Mouse (Mus musculus): ENCODE measurements around the gene Hmga2. TPM values are rescaled to one million over a fixed set of nuclear protein-coding genes. Genes with fewer than 3 reads are reported as not detected.

The Hmga2 gene
- polyA plus RNA-seq, 1 experiment from 2014 or later = 113 TPM

- Histone ChIP-seq H3K36me3 (replicated peaks; ENCODE audit: control insufficient read depth, insufficient read depth, low read depth, low read length) (no peaks in the 10 kb centered on the region), H3K4me2 (ENCODE audit: low read depth, low read length) (no peak overlapping the region), H3K27ac (replicated peaks; ENCODE audit: low read depth, low read length) (0 out of 2 replicates have a peak overlapping the region, but pooled peaks have one; percentile 11), H3K9me3 (replicated peaks; ENCODE audit: control insufficient read depth, low read length) (no peaks in the 10 kb centered on the region), H3K27me3 (ENCODE audit: control insufficient read depth, insufficient read depth, low read length) (no peaks in the 10 kb centered on the region), H3K4me3 (ENCODE audit: low read depth, low read length) (no peak overlapping the region), H3K9ac (replicated peaks; ENCODE audit: low read length) (no peak overlapping the region), H3K4me1 (ENCODE audit: control insufficient read depth, insufficient read depth, low read length) (peaks cover 6% of the 10 kb centered on the region)
- DNase-seq (ENCODE audit: low spot score) = no peak
- WGBS = 69% methylated on average over 15 of the region's 15 CpGs
- ATAC-seq (replicated peaks; ENCODE audit: insufficient number of reproducible peaks, low FRiP score, low TSS enrichment, low read depth) = no peak
Measured at GRCm38 (mm10) chr10:120420971-120421629, 55.2 kb downstream of the Hmga2 start.

GRCm38 (mm10) chr10:120418738-120419523 lies 57.3 kb downstream of the Hmga2 start:
- H3K4me1 ChIP-seq (ENCODE audit: control insufficient read depth, insufficient read depth, low read length) = peaks cover 6% of the 10 kb centered on the region
- DNase-seq (ENCODE audit: low spot score) = no peak
- no peak overlapping the region for H3K9ac ChIP-seq (replicated peaks; ENCODE audit: low read length)
- no peak overlapping the region for H3K4me3 ChIP-seq (ENCODE audit: low read depth, low read length)
- no peak overlapping the region for H3K4me2 ChIP-seq (ENCODE audit: low read depth, low read length)
- WGBS = 62% methylated on average over 16 of the region's 16 CpGs
- no peak overlapping the region for H3K27ac ChIP-seq (replicated peaks; ENCODE audit: low read depth, low read length)
- H3K27me3 ChIP-seq (ENCODE audit: control insufficient read depth, insufficient read depth, low read length) = no peaks in the 10 kb centered on the region
- no peaks in the 10 kb centered on the region for H3K9me3 ChIP-seq (replicated peaks; ENCODE audit: control insufficient read depth, low read length)
- no peaks in the 10 kb centered on the region for H3K36me3 ChIP-seq (replicated peaks; ENCODE audit: control insufficient read depth, insufficient read depth, low read depth, low read length)
- ATAC-seq (replicated peaks; ENCODE audit: insufficient number of reproducible peaks, low FRiP score, low TSS enrichment, low read depth) = no peak

- no peak overlapping the region for H3K4me3 ChIP-seq (ENCODE audit: low read depth, low read length)
- DNase-seq (ENCODE audit: low spot score) (no peak), ATAC-seq (replicated peaks; ENCODE audit: insufficient number of reproducible peaks, low FRiP score, low TSS enrichment, low read depth) (no peak)
- no peak overlapping the region for H3K9ac ChIP-seq (replicated peaks; ENCODE audit: low read length)
- H3K36me3 ChIP-seq (replicated peaks; ENCODE audit: control insufficient read depth, insufficient read depth, low read depth, low read length) = no peaks in the 10 kb centered on the region
- no peaks in the 10 kb centered on the region for H3K9me3 ChIP-seq (replicated peaks; ENCODE audit: control insufficient read depth, low read length)
- no peak overlapping the region for H3K4me2 ChIP-seq (ENCODE audit: low read depth, low read length)
- WGBS = 60% methylated on average over 7 of the region's 7 CpGs
- H3K4me1 ChIP-seq (ENCODE audit: control insufficient read depth, insufficient read depth, low read length) = peaks cover 6% of the 10 kb centered on the region
- H3K27ac ChIP-seq (replicated peaks; ENCODE audit: low read depth, low read length) = peak overlapping the region; percentile 73
- H3K27me3 ChIP-seq (ENCODE audit: control insufficient read depth, insufficient read depth, low read length) = no peaks in the 10 kb centered on the region
Measured at GRCm38 (mm10) chr10:120418211-120418610, 58.1 kb downstream of the Hmga2 start.

- peak; percentile 47 for DNase-seq (ENCODE audit: low spot score)
- no peak overlapping the region for H3K4me3 ChIP-seq (ENCODE audit: low read depth, low read length)
- no peak overlapping the region; the same call in 1 of the 2 replicates for H3K9ac ChIP-seq (replicated peaks; ENCODE audit: low read length)
- H3K27ac ChIP-seq (replicated peaks; ENCODE audit: low read depth, low read length) = peak overlapping the region; percentile 73
- WGBS = 7% methylated on average over 7 of the region's 7 CpGs
- peak; percentile 61 for ATAC-seq (replicated peaks; ENCODE audit: insufficient number of reproducible peaks, low FRiP score, low TSS enrichment, low read depth)
- no peaks in the 10 kb centered on the region for H3K27me3 ChIP-seq (ENCODE audit: control insufficient read depth, insufficient read depth, low read length)
- peak overlapping the region; percentile 5; the same call in 1 of the 2 replicates for H3K4me2 ChIP-seq (ENCODE audit: low read depth, low read length)
- no peaks in the 10 kb centered on the region for H3K36me3 ChIP-seq (replicated peaks; ENCODE audit: control insufficient read depth, insufficient read depth, low read depth, low read length)
- peaks cover 6% of the 10 kb centered on the region for H3K4me1 ChIP-seq (ENCODE audit: control insufficient read depth, insufficient read depth, low read length)
- H3K9me3 ChIP-seq (replicated peaks; ENCODE audit: control insufficient read depth, low read length) = no peaks in the 10 kb centered on the region
Measured at GRCm38 (mm10) chr10:120417488-120418118, 58.7 kb downstream of the Hmga2 start.

GRCm38 (mm10) chr10:120417116-120417487 lies 59.2 kb downstream of the Hmga2 start:
- no peaks in the 10 kb centered on the region for H3K27me3 ChIP-seq (ENCODE audit: control insufficient read depth, insufficient read depth, low read length)
- no peaks in the 10 kb centered on the region for H3K36me3 ChIP-seq (replicated peaks; ENCODE audit: control insufficient read depth, insufficient read depth, low read depth, low read length)
- H3K4me1 ChIP-seq (ENCODE audit: control insufficient read depth, insufficient read depth, low read length) = peaks cover 4% of the 10 kb centered on the region
- no peak overlapping the region for H3K27ac ChIP-seq (replicated peaks; ENCODE audit: low read depth, low read length)
- H3K4me2 ChIP-seq (ENCODE audit: low read depth, low read length) = no peak overlapping the region
- DNase-seq (ENCODE audit: low spot score) (peak; percentile 53), ATAC-seq (replicated peaks; ENCODE audit: insufficient number of reproducible peaks, low FRiP score, low TSS enrichment, low read depth) (0 out of 2 replicates have a peak, but pooled peaks have one; percentile 57)
- 17% methylated on average over 5 of the region's 5 CpGs for WGBS
- no peak overlapping the region for H3K4me3 ChIP-seq (ENCODE audit: low read depth, low read length)
- H3K9ac ChIP-seq (replicated peaks; ENCODE audit: low read length) = no peak overlapping the region
- no peaks in the 10 kb centered on the region for H3K9me3 ChIP-seq (replicated peaks; ENCODE audit: control insufficient read depth, low read length)

- ATAC-seq (replicated peaks; ENCODE audit: insufficient number of reproducible peaks, low FRiP score, low TSS enrichment, low read depth) (no peak), DNase-seq (ENCODE audit: low spot score) (no peak)
- Histone ChIP-seq H3K36me3 (replicated peaks; ENCODE audit: control insufficient read depth, insufficient read depth, low read depth, low read length) (no peaks in the 10 kb centered on the region; the same call in 1 of the 2 replicates), H3K4me3 (ENCODE audit: low read depth, low read length) (no peak overlapping the region), H3K27ac (replicated peaks; ENCODE audit: low read depth, low read length) (no peak overlapping the region), H3K4me1 (ENCODE audit: control insufficient read depth, insufficient read depth, low read length) (peaks cover 4% of the 10 kb centered on the region), H3K4me2 (ENCODE audit: low read depth, low read length) (no peak overlapping the region), H3K9ac (replicated peaks; ENCODE audit: low read length) (no peak overlapping the region), H3K27me3 (ENCODE audit: control insufficient read depth, insufficient read depth, low read length) (no peaks in the 10 kb centered on the region), H3K9me3 (replicated peaks; ENCODE audit: control insufficient read depth, low read length) (no peaks in the 10 kb centered on the region)
- WGBS = 51% methylated on average over 12 of the region's 12 CpGs
Measured at GRCm38 (mm10) chr10:120416628-120417027, 59.6 kb downstream of the Hmga2 start.

GRCm38 (mm10) chr10:120412215-120412614 lies 64.1 kb downstream of the Hmga2 start:
- H3K4me2 ChIP-seq (ENCODE audit: low read depth, low read length) = no peak overlapping the region
- no peaks in the 10 kb centered on the region for H3K27me3 ChIP-seq (ENCODE audit: control insufficient read depth, insufficient read depth, low read length)
- no peak overlapping the region for H3K27ac ChIP-seq (replicated peaks; ENCODE audit: low read depth, low read length)
- ATAC-seq (replicated peaks; ENCODE audit: insufficient number of reproducible peaks, low FRiP score, low TSS enrichment, low read depth) = no peak
- H3K9ac ChIP-seq (replicated peaks; ENCODE audit: low read length) = no peak overlapping the region
- no peak for DNase-seq (ENCODE audit: low spot score)
- H3K36me3 ChIP-seq (replicated peaks; ENCODE audit: control insufficient read depth, insufficient read depth, low read depth, low read length) = no peaks in the 10 kb centered on the region; the same call in 1 of the 2 replicates
- H3K9me3 ChIP-seq (replicated peaks; ENCODE audit: control insufficient read depth, low read length) = no peaks in the 10 kb centered on the region
- 77% methylated on average over 5 of the region's 5 CpGs for WGBS
- no peak overlapping the region for H3K4me3 ChIP-seq (ENCODE audit: low read depth, low read length)
- no peaks in the 10 kb centered on the region; the same call in 1 of the 2 replicates for H3K4me1 ChIP-seq (ENCODE audit: control insufficient read depth, insufficient read depth, low read length)

All from embryonic facial prominence, embryonic 11.5 days (tissue).